Mouse (Mus musculus): Measurements from ENCODE around the gene Ebf1. TPM values are rescaled to one million over a fixed set of nuclear protein-coding genes. Genes with fewer than 3 reads are reported as not detected.

Ebf1 gene
- total and polyA plus RNA-seq, 2 experiments from 2014 or later: 27.1 to 30.0 TPM

- WGBS: 14% methylated on average over 18 of the region's 18 CpGs
- Histone ChIP-seq H3K4me1 (ENCODE audit: insufficient read depth, low read length) (peaks cover 14% of the 10 kb centered on the region), H3K27ac (ENCODE audit: low read depth, low read length) (no peak overlapping the region), H3K4me2 (ENCODE audit: low read depth, low read length, poor library complexity, severe bottlenecking) (peak overlapping the region; percentile 88), H3K9me3 (ENCODE audit: low read length) (no peaks in the 10 kb centered on the region), H3K36me3 (ENCODE audit: insufficient read depth, low read length) (no peaks in the 10 kb centered on the region), H3K9ac (replicated peaks; ENCODE audit: low read length, poor library complexity, severe bottlenecking) (no peak overlapping the region), H3K27me3 (ENCODE audit: insufficient read depth, low read length) (peaks cover 36% of the 10 kb centered on the region), H3K4me3 (ENCODE audit: low read depth, low read length) (peak overlapping the region; percentile 60)
- no peak for TF ChIP-seq CTCF (IDR thresholded peaks at IDR 0.05)
- ATAC-seq (ENCODE audit: low FRiP score): no peak
- no peak for DNase-seq (ENCODE audit: low spot score)
Observed at GRCm38 (mm10) chr11:44616078-44616787, 884 bp upstream of the Ebf1 start.

GRCm38 (mm10) chr11:44617734-44618586, 843 bp downstream of the Ebf1 start:
- Histone ChIP-seq H3K9ac (replicated peaks; ENCODE audit: low read length, poor library complexity, severe bottlenecking) (peak overlapping the region; percentile 65), H3K27ac (ENCODE audit: low read depth, low read length) (peak overlapping the region; percentile 68), H3K36me3 (ENCODE audit: insufficient read depth, low read length) (no peaks in the 10 kb centered on the region), H3K9me3 (ENCODE audit: low read length) (no peaks in the 10 kb centered on the region), H3K4me1 (ENCODE audit: insufficient read depth, low read length) (peaks cover 12% of the 10 kb centered on the region), H3K4me2 (ENCODE audit: low read depth, low read length, poor library complexity, severe bottlenecking) (peak overlapping the region; percentile 88), H3K4me3 (ENCODE audit: low read depth, low read length) (peak overlapping the region; percentile 60), H3K27me3 (ENCODE audit: insufficient read depth, low read length) (peaks cover 28% of the 10 kb centered on the region)
- peak; percentile 58 for DNase-seq (ENCODE audit: low spot score)
- ATAC-seq (ENCODE audit: low FRiP score): no peak
- peak; percentile 16; the same call in 1 of the 2 replicates for TF ChIP-seq CTCF (IDR thresholded peaks at IDR 0.05)
- under 1% methylated on average over 38 of the region's 55 CpGs for WGBS

- TF ChIP-seq CTCF (IDR thresholded peaks at IDR 0.05): no peak
Observed at GRCm38 (mm10) chr11:44619131-44619886, 2.2 kb downstream of the Ebf1 start.

GRCm38 (mm10) chr11:44619887-44620693, 3.0 kb downstream of the Ebf1 start:
- peak overlapping the region; percentile 52 for H3K9ac ChIP-seq (replicated peaks; ENCODE audit: low read length, poor library complexity, severe bottlenecking)
- peak overlapping the region; percentile 60 for H3K4me3 ChIP-seq (ENCODE audit: low read depth, low read length)
- WGBS: 8% methylated on average over 41 of the region's 41 CpGs
- no peaks in the 10 kb centered on the region for H3K36me3 ChIP-seq (ENCODE audit: insufficient read depth, low read length)
- H3K4me2 ChIP-seq (ENCODE audit: low read depth, low read length, poor library complexity, severe bottlenecking): peak overlapping the region; percentile 88
- H3K4me1 ChIP-seq (ENCODE audit: insufficient read depth, low read length): peaks cover 7% of the 10 kb centered on the region; the same call in 1 of the 2 replicates
- H3K9me3 ChIP-seq (ENCODE audit: low read length): no peaks in the 10 kb centered on the region
- TF ChIP-seq CTCF (IDR thresholded peaks at IDR 0.05): no peak
- no peak for DNase-seq (ENCODE audit: low spot score)
- ATAC-seq (ENCODE audit: low FRiP score): no peak
- peaks cover 21% of the 10 kb centered on the region for H3K27me3 ChIP-seq (ENCODE audit: insufficient read depth, low read length)
- no peak overlapping the region for H3K27ac ChIP-seq (ENCODE audit: low read depth, low read length)

More at GRCm38 (mm10) chr11:44619131-44619886, 2.2 kb downstream of the Ebf1 start:
- Histone ChIP-seq H3K27me3 (ENCODE audit: insufficient read depth, low read length) (peaks cover 21% of the 10 kb centered on the region), H3K9ac (replicated peaks; ENCODE audit: low read length, poor library complexity, severe bottlenecking) (peak overlapping the region; percentile 52), H3K27ac (ENCODE audit: low read depth, low read length) (no peak overlapping the region), H3K4me3 (ENCODE audit: low read depth, low read length) (peak overlapping the region; percentile 60), H3K9me3 (ENCODE audit: low read length) (no peaks in the 10 kb centered on the region), H3K36me3 (ENCODE audit: insufficient read depth, low read length) (no peaks in the 10 kb centered on the region), H3K4me2 (ENCODE audit: low read depth, low read length, poor library complexity, severe bottlenecking) (peak overlapping the region; percentile 88), H3K4me1 (ENCODE audit: insufficient read depth, low read length) (peaks cover 7% of the 10 kb centered on the region; the same call in 1 of the 2 replicates)
- no peak for DNase-seq (ENCODE audit: low spot score)
- no peak for ATAC-seq (ENCODE audit: low FRiP score)
- 6% methylated on average over 15 of the region's 15 CpGs for WGBS

Data from midbrain, postnatal 0 days (tissue).